20 mouse cellular contexts compared by ENCODE assay signal in the genomic region with DNA sequence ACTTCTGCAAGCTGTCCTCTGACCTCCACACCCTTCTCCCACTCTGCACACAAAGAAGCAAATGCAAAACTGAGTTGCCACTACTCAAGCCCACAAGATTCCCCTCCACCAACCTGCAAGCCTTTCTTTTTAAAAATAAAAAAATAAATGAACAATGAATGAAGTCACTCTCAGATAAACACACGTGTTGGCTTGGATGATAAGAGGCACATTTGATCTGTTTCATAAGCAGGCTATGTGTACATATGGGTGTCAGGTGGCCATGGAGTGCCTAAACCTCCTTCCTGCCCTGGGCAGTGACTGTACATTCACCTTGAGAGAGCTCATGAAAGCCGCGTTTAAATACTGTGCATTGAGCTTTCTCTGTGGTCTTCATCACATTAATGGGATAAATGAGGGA.
DNase-seq lines count a peak whose midpoint lies in the region; ATAC-seq and TF ChIP-seq lines count a peak whose summit lies in the region.
"Had no signal": no experiment of that assay in that cellular context is flagged by ENCODE, and none has a peak within 500 bp of the region (broad histone marks: within the 10 kb centered on the region; RNA-seq: fewer than 3 reads in every experiment).

No protein-coding gene starts in this region.

- DNase-seq in lung, postnatal 25 days (ENCODE audit: low spot score): peak; percentile 36
- DNase-seq in lung, postnatal 10 days: no peak
- DNase-seq in testis, postnatal 14 days (ENCODE audit: low spot score): no peak
- no peak for DNase-seq in stomach, postnatal 0 days (ENCODE audit: low spot score)
- DNase-seq: adrenal gland, adult 8-10 months; adrenal gland, postnatal 14 days; adrenal gland, postnatal 36 days; cerebellum, adult 11-12 months; cerebellum, adult 2 months; cerebellum, adult 9-10 months; cerebellum, postnatal 10 days; cerebellum, postnatal 25 days had no signal

- no peaks in the 10 kb centered on the region for H3K27me3 ChIP-seq in testis, adult 2 months (ENCODE audit: control insufficient read depth, insufficient read depth, low read length)
- no peaks in the 10 kb centered on the region for H3K27me3 ChIP-seq in stomach, postnatal 0 days (ENCODE audit: control insufficient read depth, insufficient read depth, low read length)
- H3K27me3 ChIP-seq in forebrain, embryonic 12.5 days: no peaks in the 10 kb centered on the region
- H3K27me3 ChIP-seq: embryonic facial prominence, embryonic 12.5 days; Patski had no signal

- no peak for TF ChIP-seq EP300 in stomach, postnatal 0 days (optimal IDR thresholded peaks at IDR 0.05)

- no peaks in the 10 kb centered on the region for H3K9me3 ChIP-seq in stomach, postnatal 0 days (ENCODE audit: control insufficient read depth, low read length)
- no peaks in the 10 kb centered on the region for H3K9me3 ChIP-seq in forebrain, embryonic 12.5 days
- H3K9me3 ChIP-seq: embryonic facial prominence, embryonic 12.5 days had no signal

- no peak overlapping the region for H3K4me2 ChIP-seq in stomach, postnatal 0 days (replicated peaks; ENCODE audit: low read depth)
- H3K4me2 ChIP-seq in forebrain, embryonic 12.5 days: no peak overlapping the region
- H3K4me2 ChIP-seq: embryonic facial prominence, embryonic 12.5 days had no signal

- H3K4me3 ChIP-seq in testis, adult 2 months (ENCODE audit: control insufficient read depth, low read depth, low read length): no peak overlapping the region
- no peak overlapping the region for H3K4me3 ChIP-seq in stomach, postnatal 0 days (ENCODE audit: low read depth, low read length)
- H3K4me3 ChIP-seq in forebrain, embryonic 12.5 days (replicated peaks): no peak overlapping the region
- H3K4me3 ChIP-seq: embryonic facial prominence, embryonic 10.5 days; embryonic facial prominence, embryonic 12.5 days had no signal

- peak overlapping the region; percentile 59; the same call in 1 of the 2 replicates for H3K27ac ChIP-seq in testis, adult 2 months (ENCODE audit: control insufficient read depth, insufficient read depth, low read depth, low read length)
- no peak overlapping the region for H3K27ac ChIP-seq in stomach, postnatal 0 days (replicated peaks)
- no peak overlapping the region for H3K27ac ChIP-seq in forebrain, embryonic 12.5 days
- H3K27ac ChIP-seq: embryonic facial prominence, embryonic 10.5 days; embryonic facial prominence, embryonic 12.5 days had no signal

- no peak for TF ChIP-seq POLR2A in testis, adult 2 months (IDR thresholded peaks at IDR 0.05; ENCODE audit: control insufficient read depth, low read depth, low read length)

- peak; percentile 68; the same call in 1 of the 2 replicates for ATAC-seq in stomach, postnatal 0 days (ENCODE audit: low FRiP score, low TSS enrichment)
- no peak for ATAC-seq in forebrain, embryonic 12.5 days (ENCODE audit: low FRiP score)
- ATAC-seq: activated CD4-positive, CD25-positive, alpha-beta regulatory T cell, adult 4 months; forebrain, embryonic 14.5 days; forebrain, embryonic 16.5 days; Patski had no signal

- H3K36me3 ChIP-seq in testis, adult 2 months (ENCODE audit: control insufficient read depth, insufficient read depth, low read length): no peaks in the 10 kb centered on the region
- 0 out of 2 replicates have a peak, but pooled peaks cover under 1% of the 10 kb centered on the region for H3K36me3 ChIP-seq in stomach, postnatal 0 days (ENCODE audit: control insufficient read depth, insufficient read depth, low read length)
- H3K36me3 ChIP-seq in forebrain, embryonic 12.5 days (replicated peaks): peaks cover 11% of the 10 kb centered on the region

- H3K9ac ChIP-seq in stomach, postnatal 0 days (ENCODE audit: low read length): no peak overlapping the region
- no peak overlapping the region for H3K9ac ChIP-seq in forebrain, embryonic 12.5 days
- H3K9ac ChIP-seq: embryonic facial prominence, embryonic 12.5 days had no signal

- no peaks in the 10 kb centered on the region; the same call in 1 of the 2 replicates for H3K4me1 ChIP-seq in testis, adult 2 months (ENCODE audit: control insufficient read depth, insufficient read depth, low read length)
- H3K4me1 ChIP-seq in stomach, postnatal 0 days (replicated peaks; ENCODE audit: control insufficient read depth, insufficient read depth): no peaks in the 10 kb centered on the region
- H3K4me1 ChIP-seq in forebrain, embryonic 12.5 days: peaks cover 27% of the 10 kb centered on the region

- TF ChIP-seq CTCF in testis, adult 2 months (IDR thresholded peaks at IDR 0.05; ENCODE audit: control insufficient read depth, insufficient read depth, insufficient replicate concordance, low read depth, low read length): no peak
- no peak for TF ChIP-seq CTCF in stomach, postnatal 0 days (IDR thresholded peaks at IDR 0.05; ENCODE audit: low read depth)

- WGBS in stomach, postnatal 0 days: 78% methylated on average over 3 of the region's 3 CpGs
- 89% methylated on average over 3 of the region's 3 CpGs for WGBS in forebrain, embryonic 12.5 days
